Mouse (Mus musculus): ENCODE data around the gene Mycbp2.

GRCm38 (mm10) chr14:103387431-103387830 is 40.8 kb upstream of the Mycbp2 start:
- TF ChIP-seq CTCF (IDR thresholded peaks at IDR 0.05; ENCODE audit: insufficient read depth, low read length): no peak
- TF ChIP-seq POLR2A (IDR thresholded peaks at IDR 0.05; ENCODE audit: borderline replicate concordance, extremely low read depth, low read depth, low read length): no peak
